Mouse (Mus musculus) limb, embryonic 11.5 days (tissue): ENCODE data around the gene Epb41l3. TPM values are rescaled to one million over a fixed set of nuclear protein-coding genes. Genes with fewer than 3 reads are reported as not detected.

Experiments used
- ATAC-seq: fragments of 200-750 bp; cut with Nextera tagmentation; 2 replicates; pipeline ENCODE4 v1.8.0; 2017; ENCODE audit warnings: low read depth; ENCODE audit not compliant: insufficient number of reproducible peaks, low FRiP score, low TSS enrichment
- DNase-seq: peaks from one replicate; pipeline ENCODE4 v3.0.0-alpha.2; 2015; ENCODE audit warnings: low spot score
- H3K27ac ChIP-seq: fragments of 300-500 bp; sonication (generic); replicated peaks from 2 replicates; pipeline ENCODE4 v1.5.1; 2014; ENCODE audit warnings: low read depth, mild to moderate bottlenecking, low read length
- H3K27me3 ChIP-seq: fragments of 300-500 bp; sonication (generic); 2 replicates; pipeline ENCODE4 v1.6.1; 2014; ENCODE audit warnings: mild to moderate bottlenecking, low read length, mixed read lengths; ENCODE audit not compliant: control insufficient read depth, insufficient read depth
- H3K36me3 ChIP-seq: fragments of 300-500 bp; sonication (generic); 2 replicates; pipeline ENCODE4 v1.6.1; 2014; ENCODE audit warnings: mild to moderate bottlenecking, low read length, moderate library complexity, mixed read lengths; ENCODE audit not compliant: control insufficient read depth, insufficient read depth
- H3K4me1 ChIP-seq: fragments of 300-500 bp; sonication (generic); 2 replicates; pipeline ENCODE4 v1.6.1; 2014; ENCODE audit warnings: low read length, mixed read lengths; ENCODE audit not compliant: control insufficient read depth, insufficient read depth
- H3K4me2 ChIP-seq: fragments of 300-500 bp; sonication (generic); 2 replicates; pipeline ENCODE4 v1.6.1; 2014; ENCODE audit warnings: low read depth, mild to moderate bottlenecking, moderate library complexity; ENCODE audit not compliant: severe bottlenecking
- H3K4me3 ChIP-seq: fragments of 300-500 bp; sonication (generic); 2 replicates; pipeline ENCODE4 v1.5.1; 2014; ENCODE audit warnings: low read depth, low read length
- H3K9ac ChIP-seq: fragments of 300-500 bp; sonication (generic); 2 replicates; pipeline ENCODE4 v1.6.1; 2014; ENCODE audit warnings: mild to moderate bottlenecking, low read length
- H3K9me3 ChIP-seq: fragments of 300-500 bp; sonication (generic); 2 replicates; pipeline ENCODE4 v1.6.1; 2016; ENCODE audit warnings: low read length; ENCODE audit not compliant: control insufficient read depth
- WGBS: fragments of 180-500 bp; shearing (Covaris S2); extraction: QIAGEN DNeasy Blood & Tissue Kit; methylation state at CpG from one replicate; pipeline ENCODE4 v1.1.7; 2014; 5-methylcytosine and 5-hydroxymethylcytosine counted together
- polyA plus RNA-seq: library from polyadenylated mRNA; unstranded; fragments of >200 nt; fragmentation: Nextera tagmentation; extraction: Ambion mirVana; gene quantifications from 2 replicates; pipeline ENCODE4 v1.2.1, GENCODE M21; 2014

Gene Epb41l3
- polyA plus RNA-seq, 1 experiment from 2014 or later, result 72.2 TPM

GRCm38 (mm10) chr17:69157101-69157808 lies 81.8 kb downstream of the Epb41l3 start:
- Histone ChIP-seq H3K4me2 (peak overlapping the region; percentile 59), H3K27ac (peak overlapping the region; percentile 61), H3K27me3 (no peaks in the 10 kb centered on the region), H3K9ac (peak overlapping the region; percentile 92), H3K36me3 (no peaks in the 10 kb centered on the region), H3K9me3 (no peaks in the 10 kb centered on the region), H3K4me3 (peak overlapping the region; percentile 87), H3K4me1 (no peaks in the 10 kb centered on the region)
- peak; percentile 58 for ATAC-seq
- 0% methylated on average over 44 of the region's 66 CpGs for WGBS
- peak; percentile 72 for DNase-seq

GRCm38 (mm10) chr17:69157809-69158185 lies 82.3 kb downstream of the Epb41l3 start:
- H3K27ac ChIP-seq, result no peak overlapping the region
- 2% methylated on average over 11 of the region's 11 CpGs for whole genome bisulfite sequencing
- H3K36me3 ChIP-seq, result no peaks in the 10 kb centered on the region
- no peaks in the 10 kb centered on the region for H3K9me3 ChIP-seq
- DNase-seq, result peak; percentile 57
- H3K4me3 ChIP-seq, result peak overlapping the region; percentile 87
- peak; percentile 61; the same call in 1 of the 2 replicates for ATAC-seq
- no peaks in the 10 kb centered on the region for H3K27me3 ChIP-seq
- peak overlapping the region; percentile 59 for H3K4me2 ChIP-seq
- no peaks in the 10 kb centered on the region for H3K4me1 ChIP-seq
- 0 out of 2 replicates have a peak overlapping the region, but pooled peaks have one; percentile 92 for H3K9ac ChIP-seq

GRCm38 (mm10) chr17:69158690-69159089 lies 83.2 kb downstream of the Epb41l3 start:
- Histone ChIP-seq H3K4me2 (peak overlapping the region; percentile 59; the same call in 1 of the 2 replicates), H3K9me3 (no peaks in the 10 kb centered on the region), H3K4me1 (no peaks in the 10 kb centered on the region), H3K27me3 (no peaks in the 10 kb centered on the region), H3K36me3 (no peaks in the 10 kb centered on the region), H3K9ac (no peak overlapping the region), H3K27ac (no peak overlapping the region), H3K4me3 (no peak overlapping the region)
- no peak for ATAC-seq
- no peak for DNase-seq
- WGBS, result 69% methylated on average over 5 of the region's 5 CpGs

- ATAC-seq, result no peak
- Histone ChIP-seq H3K4me3 (no peak overlapping the region), H3K9me3 (no peaks in the 10 kb centered on the region)
Measured at GRCm38 (mm10) chr17:69162731-69163130, 87.2 kb downstream of the Epb41l3 start.

GRCm38 (mm10) chr17:69176949-69177501 lies 101.5 kb downstream of the Epb41l3 start:
- Histone ChIP-seq H3K27me3 (no peaks in the 10 kb centered on the region), H3K9me3 (no peaks in the 10 kb centered on the region), H3K4me3 (no peak overlapping the region), H3K4me2 (no peak overlapping the region), H3K4me1 (peaks cover 9% of the 10 kb centered on the region), H3K27ac (no peak overlapping the region), H3K9ac (no peak overlapping the region), H3K36me3 (no peaks in the 10 kb centered on the region)
- ATAC-seq (no peak), DNase-seq (no peak)
- WGBS, result 55% methylated on average over 16 of the region's 16 CpGs

More at GRCm38 (mm10) chr17:69162731-69163130, 87.2 kb downstream of the Epb41l3 start:
- DNase-seq, result no peak
- Histone ChIP-seq H3K27ac (no peak overlapping the region), H3K36me3 (no peaks in the 10 kb centered on the region), H3K4me2 (no peak overlapping the region), H3K4me1 (no peaks in the 10 kb centered on the region), H3K9ac (no peak overlapping the region), H3K27me3 (no peaks in the 10 kb centered on the region)

- Histone ChIP-seq H3K27me3 (no peaks in the 10 kb centered on the region), H3K9me3 (no peaks in the 10 kb centered on the region), H3K4me3 (no peak overlapping the region), H3K36me3 (no peaks in the 10 kb centered on the region), H3K9ac (no peak overlapping the region), H3K27ac (no peak overlapping the region), H3K4me2 (no peak overlapping the region), H3K4me1 (peaks cover 9% of the 10 kb centered on the region)
- DNase-seq (no peak), ATAC-seq (no peak)
- WGBS, result 79% methylated on average over 5 of the region's 5 CpGs
Measured at GRCm38 (mm10) chr17:69177954-69178353, 102.5 kb downstream of the Epb41l3 start.

- Histone ChIP-seq H3K27ac (0 out of 2 replicates have a peak overlapping the region, but pooled peaks have one; percentile 8), H3K4me1 (peaks cover 9% of the 10 kb centered on the region), H3K9ac (no peak overlapping the region), H3K27me3 (no peaks in the 10 kb centered on the region), H3K36me3 (no peaks in the 10 kb centered on the region), H3K9me3 (no peaks in the 10 kb centered on the region), H3K4me2 (peak overlapping the region; percentile 10; the same call in 1 of the 2 replicates), H3K4me3 (no peak overlapping the region)
- DNase-seq (no peak), ATAC-seq (peak; percentile 35; the same call in 1 of the 2 replicates)
- WGBS, result 27% methylated on average over 12 of the region's 12 CpGs
Measured at GRCm38 (mm10) chr17:69180905-69181559, 105.5 kb downstream of the Epb41l3 start.

- no peak overlapping the region for H3K9ac ChIP-seq
- WGBS, result 24% methylated on average over 7 of the region's 7 CpGs
- ATAC-seq, result peak; percentile 54; the same call in 1 of the 2 replicates
Measured at GRCm38 (mm10) chr17:69181560-69182316, 106.3 kb downstream of the Epb41l3 start.

More at GRCm38 (mm10) chr17:69181560-69182316, 106.3 kb downstream of the Epb41l3 start:
- Histone ChIP-seq H3K4me3 (no peak overlapping the region), H3K27ac (0 out of 2 replicates have a peak overlapping the region, but pooled peaks have one; percentile 8), H3K4me1 (peaks cover 9% of the 10 kb centered on the region), H3K27me3 (no peaks in the 10 kb centered on the region), H3K4me2 (peak overlapping the region; percentile 10; the same call in 1 of the 2 replicates), H3K9me3 (no peaks in the 10 kb centered on the region), H3K36me3 (no peaks in the 10 kb centered on the region)
- DNase-seq, result peak; percentile 45
